Mouse (Mus musculus): Measurements from ENCODE around the gene Gsx1.

Gene Gsx1

GRCm38 (mm10) chr5:147188571-147188975, at the start of gene Gsx1:
Gene Gsx1, plus strand, starts transcription at chr5:147188696.
- no peak for DNase-seq (ENCODE audit: low spot score)

GRCm38 (mm10) chr5:147147340-147147739, 41.2 kb upstream of the Gsx1 start:
- DNase-seq (ENCODE audit: low spot score): peak; percentile 18

DNA sequence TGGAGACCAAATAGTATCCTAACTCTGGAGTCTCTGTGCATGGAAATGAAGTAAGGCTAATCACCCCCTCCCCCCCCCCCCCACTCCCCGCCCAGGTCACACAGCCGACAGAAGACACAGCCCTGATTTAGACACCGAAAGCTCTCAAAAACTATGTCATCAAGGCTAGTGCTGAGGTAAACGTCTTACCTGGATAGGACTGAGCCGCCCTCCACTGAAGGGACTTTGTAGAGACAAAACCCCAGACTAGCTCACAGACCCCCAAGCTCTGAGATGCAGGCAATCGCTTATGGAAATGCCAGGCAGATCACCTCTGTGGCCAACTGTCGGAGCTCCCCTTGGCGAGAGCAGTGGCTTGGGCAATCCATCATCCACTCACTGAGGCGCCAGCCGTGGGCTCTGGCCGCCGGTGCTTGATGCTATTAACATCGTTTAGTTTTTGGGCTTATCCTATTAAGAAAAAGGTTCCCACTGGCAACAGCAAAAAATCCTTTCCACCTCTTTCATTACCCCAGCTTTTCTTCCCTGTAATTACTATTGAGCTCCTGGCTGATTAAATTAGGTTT, 33.6 kb upstream of the Gsx1 start:
- no peak for DNase-seq (ENCODE audit: low spot score)

DNA sequence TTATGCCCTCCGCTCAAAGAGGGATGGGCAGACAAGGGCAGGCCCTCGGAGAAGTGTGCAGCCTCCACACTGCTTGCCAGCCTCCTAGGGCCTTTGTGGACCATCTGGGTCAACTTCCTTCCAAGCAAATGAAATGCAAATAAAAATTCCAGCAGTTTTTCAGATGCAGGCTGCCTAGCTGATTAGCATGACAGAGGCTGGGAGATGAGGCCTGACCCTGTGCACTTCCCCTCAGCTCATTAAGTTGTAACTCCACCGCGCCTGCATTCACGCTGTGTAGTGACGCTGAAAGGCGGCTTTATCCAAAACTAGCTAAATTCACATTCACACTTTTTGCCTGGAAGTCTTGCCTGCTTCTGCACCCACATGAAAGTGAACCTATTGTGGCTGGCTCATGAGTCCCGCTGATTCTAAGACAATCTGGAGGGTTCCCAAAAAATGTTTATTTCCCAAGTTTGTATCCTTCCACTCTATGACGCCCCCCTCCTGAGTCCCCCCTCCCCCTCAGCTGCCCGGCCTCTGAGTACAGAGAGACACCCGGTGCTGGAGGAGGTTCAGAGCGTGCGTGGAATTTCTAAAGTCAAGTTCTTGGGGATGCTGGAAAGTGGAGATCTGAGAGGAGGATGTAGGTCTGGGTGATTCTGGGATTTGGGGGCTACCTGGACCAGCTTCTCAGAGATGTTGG, 32.9 kb upstream of the Gsx1 start:
- DNase-seq (ENCODE audit: low spot score): no peak

DNA sequence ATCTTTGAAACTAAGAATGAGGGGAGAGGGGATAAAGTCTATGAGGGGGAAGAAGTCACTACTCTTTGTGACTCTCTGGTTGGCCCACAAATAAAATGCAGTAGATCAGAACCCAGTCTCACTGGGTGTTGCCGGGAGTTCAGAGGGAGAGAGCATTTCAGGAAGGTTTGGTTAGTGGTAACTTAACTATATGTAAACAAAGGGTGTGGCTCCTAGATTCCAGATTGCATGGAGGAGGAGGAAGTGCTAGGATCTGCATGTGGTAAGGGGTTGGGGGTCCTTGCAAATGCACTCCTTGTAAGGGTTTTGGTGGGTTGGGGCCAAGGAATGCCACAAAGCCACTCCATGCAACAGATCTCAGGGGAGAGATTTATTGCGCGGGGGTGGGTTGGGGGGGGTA, 32.1 kb upstream of the Gsx1 start:
- DNase-seq (ENCODE audit: low spot score): no peak

DNA sequence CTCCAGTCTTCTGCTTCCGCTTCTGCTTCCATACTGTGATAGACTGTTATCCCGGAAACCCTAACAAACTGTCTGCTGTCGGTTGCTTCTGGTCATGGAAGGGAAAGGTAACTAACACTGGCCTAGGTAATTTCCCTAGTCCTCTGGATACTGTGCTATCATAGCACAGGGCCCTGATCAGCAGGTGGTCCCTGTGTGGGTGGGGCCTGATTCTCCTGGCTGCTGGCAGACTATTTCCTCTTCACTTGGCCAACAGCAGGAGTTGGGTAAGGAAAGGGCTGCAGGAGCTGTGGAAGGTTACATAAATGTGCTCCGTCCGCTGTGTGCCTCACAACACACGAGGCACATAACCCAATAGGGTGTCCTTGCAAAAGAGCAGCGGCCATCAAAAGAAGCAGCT, 31.1 kb upstream of the Gsx1 start:
- no peak for DNase-seq (ENCODE audit: low spot score)

GRCm38 (mm10) chr5:147159320-147159719, 29.2 kb upstream of the Gsx1 start:
- no peak for DNase-seq (ENCODE audit: low spot score)

DNA sequence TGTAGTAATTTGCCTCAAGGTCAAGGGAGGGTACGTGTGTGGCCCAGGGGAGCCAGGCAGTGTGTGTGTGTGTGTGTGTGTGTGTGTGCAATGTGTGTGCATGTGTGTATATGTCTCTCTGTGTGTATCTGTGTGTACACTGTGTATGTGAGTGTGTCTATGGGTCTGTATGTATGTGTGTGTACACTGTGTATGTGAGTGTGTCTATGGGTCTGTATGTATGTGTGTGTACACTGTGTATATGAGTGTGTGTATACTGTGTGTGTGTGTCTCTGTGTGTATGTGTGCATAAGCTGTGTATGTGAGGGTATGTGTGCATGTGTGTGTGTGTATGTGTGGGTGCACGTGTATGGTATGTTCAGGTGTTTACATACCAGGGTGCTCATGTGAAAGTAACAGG, 28.7 kb upstream of the Gsx1 start:
- no peak for DNase-seq (ENCODE audit: low spot score)

- no peak for DNase-seq (ENCODE audit: low spot score)
These were observed 23.4 kb upstream of the Gsx1 start for GRCm38 (mm10) chr5:147165060-147165459.

DNA sequence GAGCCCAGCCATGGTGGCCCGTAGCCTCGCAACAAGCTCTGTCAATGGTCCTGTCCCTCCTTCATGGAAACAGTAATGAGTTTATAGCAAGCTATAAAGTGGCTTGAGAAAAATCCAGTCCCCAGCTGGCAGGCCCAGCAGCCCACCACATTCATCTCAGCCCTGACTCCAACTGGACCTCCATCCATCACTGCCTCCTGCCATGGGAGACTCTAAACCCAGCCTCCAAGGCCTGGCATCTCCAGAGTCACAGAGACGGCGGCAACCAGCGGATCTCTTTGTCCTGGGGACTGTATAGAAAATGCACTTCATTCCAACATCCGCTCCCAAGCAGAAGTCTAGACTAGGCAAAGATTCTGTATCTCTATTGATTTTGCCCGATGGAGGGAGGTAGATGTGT, 18.4 kb upstream of the Gsx1 start:
- no peak for DNase-seq (ENCODE audit: low spot score)

DNA sequence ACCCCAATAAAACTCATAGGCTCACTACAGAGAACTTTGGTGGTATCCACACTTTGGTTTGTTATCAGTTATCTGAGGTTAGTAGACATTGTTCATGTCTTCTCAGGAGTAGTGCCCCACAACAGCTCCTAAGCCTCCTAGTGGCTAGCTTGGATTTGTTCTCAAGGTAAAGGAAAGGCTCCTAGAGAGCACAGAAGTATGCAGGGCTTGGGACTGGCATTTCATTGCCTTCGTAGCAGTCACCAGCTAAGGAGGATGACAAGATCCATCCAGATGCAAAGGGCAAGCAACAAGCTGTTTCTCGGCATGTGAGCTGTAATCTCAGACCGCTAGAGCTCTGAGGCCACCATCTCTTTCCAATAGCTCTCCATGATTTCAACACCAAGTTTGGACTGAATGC, 14.4 kb upstream of the Gsx1 start:
- DNase-seq (ENCODE audit: low spot score): peak; percentile 19

DNA sequence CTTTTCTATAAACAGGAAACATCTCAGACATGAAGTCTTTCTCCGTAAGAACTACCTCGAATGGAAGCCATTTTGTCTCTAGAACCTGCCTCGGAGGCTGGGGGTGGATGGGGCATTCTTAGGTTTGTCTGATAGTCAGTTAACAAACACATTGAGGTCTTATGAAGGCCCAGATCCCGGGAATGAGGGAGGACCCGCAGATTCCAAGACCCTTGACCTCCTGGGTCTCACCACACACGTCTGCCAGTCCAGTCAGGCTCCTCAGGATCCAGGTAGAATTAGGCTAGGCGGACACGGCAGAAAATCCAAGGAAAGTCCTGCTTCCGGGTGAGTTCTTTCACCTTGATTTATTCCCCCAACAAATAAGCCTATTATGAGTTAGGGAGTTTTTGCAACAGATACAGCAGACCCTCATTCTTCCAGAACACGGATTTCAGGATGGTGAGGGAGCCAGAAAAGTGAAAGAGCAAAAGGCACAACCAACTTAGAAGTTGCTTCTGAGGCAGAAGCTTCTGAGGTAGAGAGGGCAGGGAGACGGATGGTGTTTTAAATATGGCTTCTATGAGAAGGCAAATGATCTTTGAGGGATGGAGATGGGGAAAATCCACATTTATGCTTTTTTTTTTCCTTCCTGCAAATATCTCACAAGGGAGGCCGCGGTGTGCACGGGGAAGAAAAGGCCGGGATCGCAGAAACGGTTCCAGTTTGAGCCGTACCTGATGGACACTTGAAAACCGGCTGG, 3.2 kb upstream of the Gsx1 start:
- no peak for DNase-seq (ENCODE audit: low spot score)

GRCm38 (mm10) chr5:147186001-147186431, 2.5 kb upstream of the Gsx1 start:
- no peak for DNase-seq (ENCODE audit: low spot score)

- no peak for DNase-seq (ENCODE audit: low spot score)
These were observed 1.5 kb upstream of the Gsx1 start for GRCm38 (mm10) chr5:147186781-147187551.

GRCm38 (mm10) chr5:147187552-147188170, 835 bp upstream of the Gsx1 start:
- no peak for DNase-seq (ENCODE audit: low spot score)

DNA sequence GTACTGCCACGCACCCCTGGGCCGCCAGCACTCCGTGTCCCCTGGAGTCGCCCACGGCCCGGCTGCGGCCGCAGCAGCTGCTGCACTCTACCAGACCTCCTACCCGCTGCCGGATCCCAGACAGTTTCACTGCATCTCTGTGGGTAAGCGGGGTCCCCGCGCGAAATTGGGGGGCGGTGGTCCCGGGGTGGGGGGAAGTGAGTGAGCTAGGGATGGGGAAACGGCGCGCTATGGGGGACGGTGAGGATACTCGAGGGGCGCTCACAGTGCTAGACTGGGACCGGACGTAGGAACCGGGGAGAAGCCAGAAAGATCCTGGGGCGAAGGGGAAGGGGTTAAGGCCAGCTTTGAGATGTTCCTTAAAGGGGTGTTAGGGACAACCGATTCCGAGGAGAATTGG, 660 bp downstream of the Gsx1 start:
- DNase-seq (ENCODE audit: low spot score): no peak

DNA sequence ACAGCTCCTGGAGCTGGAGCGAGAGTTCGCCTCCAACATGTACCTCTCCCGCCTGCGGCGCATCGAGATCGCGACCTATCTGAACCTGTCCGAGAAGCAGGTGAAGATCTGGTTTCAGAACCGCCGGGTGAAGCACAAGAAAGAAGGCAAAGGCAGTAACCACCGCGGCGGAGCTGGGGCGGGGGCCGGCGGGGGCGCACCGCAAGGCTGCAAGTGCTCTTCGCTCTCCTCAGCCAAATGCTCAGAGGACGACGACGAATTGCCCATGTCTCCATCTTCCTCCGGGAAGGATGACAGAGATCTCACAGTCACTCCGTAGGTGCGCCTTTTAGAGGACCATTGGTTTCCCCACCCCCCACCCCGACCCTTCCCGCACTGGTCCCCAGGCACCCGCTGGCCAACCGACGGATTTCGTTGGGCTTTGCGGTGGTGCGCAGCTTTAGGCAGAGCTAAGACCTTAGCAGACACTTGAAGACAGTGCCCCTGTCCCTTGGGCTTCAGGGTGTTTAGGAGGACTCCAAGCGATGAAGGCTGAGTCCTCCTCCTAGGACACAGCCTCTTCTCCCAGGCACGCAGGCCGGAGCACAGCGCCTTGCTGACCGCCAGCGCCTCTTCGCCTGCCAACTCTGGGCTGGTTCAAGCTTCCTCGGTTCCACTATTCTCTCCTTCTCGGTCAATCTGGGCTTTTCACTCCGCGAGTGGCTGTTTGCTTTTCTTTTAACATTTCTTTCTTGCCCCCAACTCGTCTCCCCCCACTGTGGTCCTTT, 1.5 kb downstream of the Gsx1 start:
- DNase-seq (ENCODE audit: low spot score): no peak

DNA sequence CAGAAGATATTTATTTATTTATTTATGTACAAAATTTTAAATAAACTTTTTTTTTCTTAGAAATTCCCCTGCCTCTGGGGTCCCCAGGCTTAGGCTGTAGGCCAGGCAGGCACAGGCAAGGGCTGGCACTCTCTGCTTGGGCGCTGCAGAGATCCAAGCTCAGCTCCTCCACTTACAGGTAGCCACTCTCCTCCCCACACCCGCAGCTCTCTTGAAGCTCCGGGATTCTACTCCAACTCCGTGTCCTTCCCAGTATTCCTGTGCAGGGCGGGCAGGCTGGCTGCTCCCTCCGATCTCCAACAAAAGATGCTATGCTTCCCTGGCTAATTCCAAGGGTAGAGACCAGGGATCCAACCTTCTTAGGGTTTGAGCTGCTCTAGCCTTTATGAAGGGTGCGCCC, 2.4 kb downstream of the Gsx1 start:
- DNase-seq (ENCODE audit: low spot score): no peak

GRCm38 (mm10) chr5:147191801-147192575, 3.5 kb downstream of the Gsx1 start:
- no peak for DNase-seq (ENCODE audit: low spot score)

GRCm38 (mm10) chr5:147192576-147192960, 4.1 kb downstream of the Gsx1 start:
- no peak for DNase-seq (ENCODE audit: low spot score)

DNA sequence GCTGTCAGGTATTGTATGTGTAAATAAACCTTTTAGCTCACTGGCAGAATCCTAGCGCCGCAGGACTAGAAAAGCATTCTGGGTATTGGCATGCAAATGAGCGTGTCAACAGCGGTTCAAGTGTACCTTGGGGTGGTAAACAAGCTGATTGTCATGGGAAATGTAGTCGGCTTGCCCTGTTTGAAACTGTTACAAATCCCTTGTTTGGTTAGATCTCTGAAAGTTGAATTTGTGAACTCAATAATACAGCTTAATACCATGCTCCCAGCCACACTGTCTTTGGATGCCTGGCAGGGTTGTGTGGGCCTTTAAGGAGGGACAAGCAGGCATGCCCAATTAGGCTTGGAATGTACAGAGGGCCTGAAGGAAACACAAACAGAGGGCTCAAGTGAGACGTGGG, 16.4 kb downstream of the Gsx1 start:
- no peak for DNase-seq (ENCODE audit: low spot score)
